Mouse (Mus musculus): ENCODE measurements around the gene Wwc2.
"Not testable (repeated sequence)": the region's sequence is repeated elsewhere in the genome, so short reads cannot be mapped to it uniquely, and the experiment has no call there.

Gene Wwc2

DNA sequence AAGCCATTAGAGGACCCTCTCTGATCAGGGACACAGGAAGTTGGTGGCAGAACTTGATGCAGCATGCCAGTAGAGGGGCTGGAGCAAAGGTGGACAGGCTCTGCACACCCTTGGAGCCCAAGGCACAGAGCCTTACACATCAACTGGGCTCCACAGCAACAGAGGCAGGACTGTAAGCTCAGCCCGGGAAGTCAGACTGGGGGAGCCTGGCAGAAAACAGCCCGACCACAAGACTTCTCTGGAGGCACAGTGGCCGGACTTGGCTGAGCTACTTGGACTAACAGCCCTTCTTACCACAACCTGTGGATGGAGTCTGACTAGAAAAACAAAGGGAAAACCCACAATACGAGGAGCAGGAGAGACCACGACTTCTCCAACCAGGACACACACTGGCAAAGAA lies 137.4 kb downstream of the Wwc2 start:
- no peak for DNase-seq (ENCODE audit: extremely low spot score, low read depth, low spot score)

- no peak for DNase-seq (ENCODE audit: extremely low spot score, low read depth, low spot score)
These were observed 138.0 kb downstream of the Wwc2 start for GRCm38 (mm10) chr8:47852737-47853136.

DNA sequence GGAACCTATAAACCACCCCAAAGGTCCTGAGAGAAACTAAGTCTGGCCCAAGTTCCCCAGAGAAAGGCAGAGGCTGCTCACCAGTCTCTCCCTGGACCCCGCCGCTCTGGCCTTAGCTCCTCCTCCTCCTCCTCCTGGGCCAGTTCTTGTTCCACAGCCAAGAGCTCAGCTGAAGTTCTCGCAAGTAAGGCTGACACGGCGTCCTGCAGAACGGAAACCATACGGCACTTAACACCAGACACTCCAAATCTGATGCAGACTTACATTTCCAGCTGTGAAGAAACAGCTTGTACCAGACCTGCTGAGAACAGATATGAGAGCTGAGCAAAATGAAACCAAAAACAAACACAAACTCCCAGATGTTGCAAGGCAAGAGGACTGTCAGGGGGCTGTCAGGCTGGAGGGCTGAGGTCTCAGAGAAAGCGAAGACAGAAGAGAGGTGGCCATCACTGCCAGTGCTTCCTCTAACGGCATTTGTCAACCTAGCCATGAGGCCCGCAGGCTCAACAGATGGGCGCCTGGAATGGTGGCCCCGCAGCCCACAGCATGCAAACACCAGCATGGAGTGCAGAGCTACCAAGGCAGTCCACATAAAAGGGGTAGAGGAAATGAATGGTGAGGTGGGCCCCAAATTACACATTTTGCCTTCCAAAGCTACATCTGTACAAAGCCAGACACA lies 138.8 kb downstream of the Wwc2 start:
- no peak for DNase-seq (ENCODE audit: extremely low spot score, low read depth, low spot score)

DNA sequence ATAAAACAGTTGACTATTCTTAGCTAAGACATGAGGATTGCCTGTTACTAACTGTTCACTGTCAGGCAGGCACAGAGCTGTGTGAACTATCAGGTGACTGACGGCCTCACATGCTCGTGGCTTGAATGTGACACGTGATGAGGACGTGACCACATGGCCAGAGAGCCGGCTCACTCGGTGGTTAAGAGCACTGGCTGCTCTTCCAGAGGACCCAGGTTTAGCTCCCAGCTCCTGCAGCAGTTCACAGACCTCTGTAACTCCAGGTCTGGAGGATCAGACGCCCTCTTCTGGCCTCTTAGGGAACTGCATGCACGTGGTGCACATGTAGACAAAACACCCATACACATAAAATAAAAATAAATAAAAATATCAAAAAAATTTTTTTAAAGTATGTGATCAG lies 140.9 kb downstream of the Wwc2 start:
- no peak for DNase-seq (ENCODE audit: extremely low spot score, low read depth, low spot score)

- DNase-seq (ENCODE audit: extremely low spot score, low read depth, low spot score) = no peak
These were observed 142.8 kb downstream of the Wwc2 start for GRCm38 (mm10) chr8:47847931-47848330.

DNA sequence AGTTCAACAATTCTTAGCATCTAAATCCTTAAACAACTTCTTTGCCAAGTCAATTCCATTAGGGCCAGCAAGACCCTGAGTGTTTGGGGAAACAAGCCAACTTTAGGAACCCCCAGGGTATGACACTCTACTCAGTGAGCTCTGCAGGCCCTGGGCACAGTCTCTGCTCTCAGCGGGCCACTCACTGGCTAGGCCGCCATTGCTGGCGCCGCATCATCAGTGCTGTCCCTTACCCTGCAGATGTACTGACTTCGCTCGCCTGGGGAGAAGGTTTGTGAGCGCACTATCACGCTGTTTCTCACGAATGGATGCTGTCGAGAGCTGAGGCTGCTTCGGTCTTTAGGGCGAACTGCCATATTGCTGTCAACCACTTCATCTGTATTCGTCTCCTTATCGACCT lies 143.6 kb downstream of the Wwc2 start:
- no peak for DNase-seq (ENCODE audit: extremely low spot score, low read depth, low spot score)

DNA sequence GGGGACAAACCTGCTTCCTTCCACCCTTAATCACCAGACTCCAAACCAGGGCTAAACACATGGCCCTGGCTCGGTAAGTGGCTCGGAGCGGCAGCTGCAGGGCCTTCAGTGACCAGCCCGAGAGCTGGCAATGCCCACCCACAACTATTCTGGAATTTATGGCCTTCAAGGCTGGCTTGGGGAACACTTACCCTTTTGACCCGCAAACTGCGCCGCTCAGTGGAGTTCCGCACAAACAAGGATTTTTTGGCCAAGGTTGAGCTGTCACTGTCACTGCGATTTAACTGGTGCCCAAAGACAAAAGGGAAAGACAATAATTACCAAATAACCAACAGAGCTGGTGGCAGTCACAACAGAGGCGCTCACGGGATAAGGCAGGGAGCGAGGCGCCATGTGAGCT lies 144.8 kb downstream of the Wwc2 start:
- no peak for DNase-seq (ENCODE audit: extremely low spot score, low read depth, low spot score)

GRCm38 (mm10) chr8:47843651-47844050 lies 147.1 kb downstream of the Wwc2 start:
- DNase-seq (ENCODE audit: extremely low spot score, low read depth, low spot score) = no peak

DNA sequence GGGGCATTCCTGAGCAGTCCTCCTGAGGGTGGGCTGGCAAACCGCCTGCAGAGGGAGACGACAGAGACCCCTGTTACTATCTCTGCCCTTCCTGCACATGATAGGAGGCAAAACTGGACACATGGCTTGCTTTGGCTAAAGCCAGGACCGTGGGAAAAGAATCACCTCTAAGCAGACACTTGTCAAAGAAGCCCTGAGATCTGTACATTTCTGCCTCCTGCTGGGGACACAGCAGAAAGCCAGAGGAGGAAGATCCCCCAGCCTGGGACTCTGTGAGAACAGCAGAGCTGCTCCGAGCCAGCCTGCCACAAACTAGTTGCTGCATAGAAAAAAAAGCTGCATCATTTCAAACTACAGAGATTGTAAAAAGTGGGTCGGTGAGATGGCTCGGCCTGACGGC lies 147.7 kb downstream of the Wwc2 start:
- no peak for DNase-seq (ENCODE audit: extremely low spot score, low read depth, low spot score)

GRCm38 (mm10) chr8:47833944-47834343 lies 156.8 kb downstream of the Wwc2 start:
- no peak for DNase-seq (ENCODE audit: extremely low spot score, low read depth, low spot score)

GRCm38 (mm10) chr8:47832616-47833015 lies 158.1 kb downstream of the Wwc2 start:
- DNase-seq (ENCODE audit: extremely low spot score, low read depth, low spot score) = no peak

DNA sequence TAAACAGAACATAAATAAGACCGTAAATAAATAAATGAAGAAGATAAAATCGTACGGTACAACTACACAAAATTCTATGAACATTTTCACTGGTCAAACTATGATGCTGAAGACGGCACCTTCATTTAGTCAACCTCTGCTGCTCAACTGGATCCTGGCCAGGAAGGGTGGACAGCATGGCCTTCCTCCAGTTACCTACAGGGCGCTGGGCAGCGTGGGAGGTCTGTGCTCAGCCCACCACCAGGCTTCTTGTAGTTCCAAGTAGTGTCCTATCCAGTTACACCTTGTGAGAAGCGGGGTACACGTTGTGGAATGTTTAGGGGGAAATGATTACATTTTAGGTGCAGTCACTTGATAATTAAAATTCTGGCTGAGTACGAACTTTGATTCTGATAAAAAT lies 163.8 kb downstream of the Wwc2 start:
- no peak for DNase-seq (ENCODE audit: extremely low spot score, low read depth, low spot score)

- no peak for DNase-seq (ENCODE audit: extremely low spot score, low read depth, low spot score)
These were observed 165.1 kb downstream of the Wwc2 start for GRCm38 (mm10) chr8:47825596-47825995.

GRCm38 (mm10) chr8:47824182-47824581 lies 166.5 kb downstream of the Wwc2 start, which contains the start of gene Cldn22:
TSS of gene Cldn22 (plus strand) at chr8:47824482.
- no peak for DNase-seq (ENCODE audit: extremely low spot score, low read depth, low spot score)

DNA sequence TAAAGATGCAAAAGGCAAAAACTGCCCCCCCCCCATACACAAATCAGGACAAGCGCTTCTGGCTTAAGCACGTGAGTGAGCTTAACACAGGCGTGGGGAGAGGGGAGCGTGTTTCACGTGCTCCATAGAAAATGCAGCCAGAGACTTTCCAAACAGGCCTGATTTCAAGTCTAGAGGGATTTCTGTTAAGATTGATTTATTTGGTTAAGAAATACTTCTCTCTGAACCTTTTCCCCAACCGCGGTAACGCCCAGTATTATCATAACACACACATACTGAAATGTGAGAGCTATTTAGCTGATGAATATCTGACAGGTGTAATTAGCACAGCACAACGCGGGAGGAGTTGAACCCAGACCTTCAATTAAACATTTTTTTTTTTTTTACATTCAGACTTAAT lies 166.9 kb downstream of the Wwc2 start:
- no peak for DNase-seq (ENCODE audit: extremely low spot score, low read depth, low spot score)

GRCm38 (mm10) chr8:47822541-47822940 lies 168.2 kb downstream of the Wwc2 start:
- not testable (repeated sequence) for DNase-seq (ENCODE audit: extremely low spot score, low read depth, low spot score)

DNA sequence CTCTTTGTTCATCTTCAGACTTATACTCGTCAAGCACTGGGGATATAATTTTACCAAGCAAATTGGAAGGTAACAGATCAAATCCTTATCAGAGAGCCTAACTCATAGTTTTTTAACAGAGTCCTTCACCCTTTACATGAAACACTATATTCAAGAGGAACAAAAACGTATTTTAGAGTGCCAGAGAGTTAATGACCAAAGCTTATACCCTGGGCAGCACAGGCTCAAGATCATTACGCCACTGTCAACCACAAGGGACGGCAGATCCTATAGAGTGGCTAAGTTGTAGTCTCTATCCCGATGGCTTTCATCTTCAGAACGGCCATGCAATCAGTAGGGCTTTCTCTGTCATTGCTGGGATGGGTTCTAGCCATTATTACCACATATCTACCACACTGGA lies 168.9 kb downstream of the Wwc2 start, which contains the start of gene Cldn24:
Gene Cldn24 (plus strand): TSS at position 301 of the 400 bp plus-strand sequence.
- DNase-seq (ENCODE audit: extremely low spot score, low read depth, low spot score) = no peak

DNA sequence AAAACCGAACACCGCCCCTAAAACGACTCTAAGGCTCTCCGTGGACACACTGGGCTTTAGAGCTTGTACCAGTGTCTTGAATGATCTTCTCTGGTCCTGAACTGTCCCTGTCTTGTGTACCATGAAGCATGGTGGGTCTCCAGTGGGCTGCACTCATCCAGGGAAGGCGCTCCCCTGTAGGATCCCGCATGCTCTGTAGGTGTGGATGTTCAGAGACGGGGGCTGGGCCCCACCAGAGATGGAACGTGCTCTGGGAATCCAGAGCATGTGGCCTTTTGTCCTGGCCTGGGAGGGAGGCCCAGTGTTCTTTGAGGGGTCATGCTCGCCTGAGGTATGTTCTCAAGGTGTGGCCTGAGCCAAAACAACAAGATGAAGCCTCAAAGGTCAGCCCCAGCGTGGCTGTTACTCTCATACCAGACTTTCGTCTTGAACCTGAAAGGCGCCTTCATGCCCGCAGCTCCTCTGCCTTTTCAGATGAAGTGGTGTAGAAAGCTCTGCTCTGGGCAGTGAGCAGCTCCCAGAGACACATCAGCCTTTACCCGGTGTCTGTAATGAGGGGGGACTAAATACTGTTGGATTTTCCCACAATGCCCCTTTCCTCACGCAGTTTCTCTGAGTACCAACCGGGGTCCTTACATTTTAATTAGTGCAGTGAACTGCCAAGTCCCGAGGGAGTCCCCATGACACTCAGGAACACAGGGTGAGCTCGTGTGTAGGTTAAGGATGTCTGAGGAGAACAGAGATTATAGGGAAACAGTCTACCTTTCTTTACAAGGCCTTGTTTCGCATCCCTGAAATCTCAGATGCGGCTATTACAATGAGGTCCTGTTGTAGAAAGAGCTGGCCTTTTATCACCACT lies 169.6 kb downstream of the Wwc2 start:
- DNase-seq (ENCODE audit: extremely low spot score, low read depth, low spot score) = no peak

DNA sequence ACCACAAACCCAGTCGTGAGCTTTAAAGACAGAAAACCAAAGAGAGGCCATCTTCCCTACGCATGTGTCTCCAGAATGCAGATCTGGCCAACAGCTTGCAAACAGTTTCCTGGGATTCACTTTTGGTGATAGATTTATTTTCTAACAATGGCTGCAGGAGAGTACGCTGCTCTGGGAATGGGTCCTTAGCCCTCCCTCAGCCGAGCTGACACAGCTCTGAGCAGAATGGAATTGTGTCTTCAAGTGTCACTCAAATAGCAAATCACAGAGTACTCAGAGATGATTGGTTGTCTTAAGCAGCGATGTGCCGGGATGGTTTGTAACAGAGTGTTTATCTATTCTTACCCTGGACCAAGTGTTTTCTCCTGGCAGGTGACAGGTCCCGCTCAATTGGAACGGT lies 171.7 kb downstream of the Wwc2 start:
- DNase-seq (ENCODE audit: extremely low spot score, low read depth, low spot score) = no peak

- DNase-seq (ENCODE audit: extremely low spot score, low read depth, low spot score) = no peak
These were observed 179.5 kb downstream of the Wwc2 start for GRCm38 (mm10) chr8:47811221-47811620.

- no peak for DNase-seq (ENCODE audit: extremely low spot score, low read depth, low spot score)
These were observed 180.1 kb downstream of the Wwc2 start for GRCm38 (mm10) chr8:47810666-47811015.

- no peak for DNase-seq (ENCODE audit: extremely low spot score, low read depth, low spot score)
These were observed 180.6 kb downstream of the Wwc2 start for GRCm38 (mm10) chr8:47809970-47810665.
